Mouse (Mus musculus): Measurements from ENCODE around the gene Anapc7.

GRCm38 (mm10) chr5:122434541-122434940 lies 13.0 kb downstream of the Anapc7 start:
- TF ChIP-seq CTCF (IDR thresholded peaks at IDR 0.05) (peak; percentile 35), EP300 (IDR thresholded peaks at IDR 0.05) (no peak)
